Mouse (Mus musculus): Measurements from ENCODE around the gene Wdr59. TPM values are rescaled to one million over a fixed set of nuclear protein-coding genes. Genes with fewer than 3 reads are reported as not detected.

Gene Wdr59
- 10.3 and 18.8 TPM in 2 replicates for polyA plus RNA-seq (2012; rRNA removed; ENCODE audit: low replicate concordance)

DNA sequence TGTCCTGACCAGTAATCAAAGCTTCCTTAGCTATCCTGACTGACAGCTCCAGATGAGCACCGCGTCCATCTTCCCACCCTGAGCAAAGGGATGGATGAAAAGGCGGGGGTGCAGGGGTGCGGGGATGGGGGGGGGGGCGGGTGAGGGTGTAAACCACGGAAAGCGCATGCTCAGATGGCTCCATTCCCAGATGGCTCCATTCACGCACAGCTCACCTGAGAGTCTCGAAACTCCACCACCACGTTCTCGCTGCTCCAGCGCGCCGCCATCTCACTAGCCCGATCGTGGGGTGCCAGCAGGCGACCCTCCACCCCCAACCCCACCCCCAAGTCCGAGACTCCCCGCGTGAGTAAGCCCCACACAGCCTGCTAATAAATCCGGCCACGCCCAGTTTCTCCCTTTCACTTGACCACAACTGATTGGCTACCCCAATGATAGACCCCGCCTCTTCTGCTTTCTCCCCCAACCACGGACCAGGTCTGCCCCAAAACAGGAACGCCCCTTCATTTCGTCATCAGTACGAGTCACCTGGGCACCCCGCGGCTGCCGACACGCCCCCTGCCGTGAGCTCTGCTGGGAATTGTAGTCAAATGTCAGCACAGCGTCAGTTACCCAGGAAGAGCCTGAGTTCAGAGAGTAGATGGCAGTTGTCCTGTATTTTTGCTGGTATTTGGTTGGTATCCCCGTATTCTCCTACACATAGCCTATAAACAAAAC is at the start of gene Wdr59:
Gene Wdr59 (minus strand): TSS at position 380 of the 717 bp plus-strand sequence.

DNA sequence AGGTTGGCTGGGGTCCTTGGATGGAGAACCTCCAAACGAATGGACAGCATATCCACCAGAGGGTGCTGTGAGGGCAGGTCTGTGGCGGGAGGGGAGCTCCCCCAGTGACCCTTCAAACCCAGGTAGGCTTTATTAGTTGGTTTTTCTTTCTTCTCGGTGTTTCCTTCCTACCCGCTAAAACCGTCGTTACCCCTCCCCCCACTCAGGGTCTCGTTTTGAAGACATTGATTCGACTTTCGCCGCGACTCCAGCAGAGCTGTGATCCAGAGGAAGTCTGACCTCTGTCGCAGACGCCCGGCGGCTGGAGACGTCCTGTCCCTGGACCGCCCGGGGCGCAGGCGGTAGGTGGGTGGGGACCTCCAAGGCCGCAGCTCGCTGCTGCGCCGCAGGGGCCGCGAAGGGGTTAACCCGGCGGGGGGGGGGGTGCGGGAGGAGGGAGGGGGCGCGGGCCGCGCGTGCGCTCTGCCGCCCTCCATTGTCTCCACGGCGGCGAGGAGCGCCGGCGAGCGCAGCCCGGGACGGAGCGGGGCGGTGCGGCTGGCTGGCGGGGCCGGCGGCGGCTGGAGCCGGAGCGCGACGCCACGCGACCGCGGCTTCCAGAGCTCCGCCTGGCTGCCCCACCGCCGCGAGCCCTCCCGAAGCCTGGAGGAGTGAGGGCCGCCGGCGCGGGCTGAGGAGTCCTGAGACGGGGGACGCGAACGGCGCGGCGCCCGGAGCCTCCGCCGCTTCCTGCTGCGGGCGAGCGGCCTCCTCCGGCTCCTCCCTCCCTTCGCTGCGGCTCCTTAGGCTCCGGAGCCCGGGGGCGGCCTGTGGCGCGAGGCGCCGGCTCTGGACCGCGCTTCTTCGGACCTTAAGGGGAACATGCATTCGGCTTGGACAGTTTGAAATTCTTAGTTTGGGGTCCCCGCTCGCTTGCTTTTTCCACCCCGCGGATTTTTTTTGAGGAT is 14.4 kb upstream of the Wdr59 start, which contains the start of gene Znrf1:
Gene Znrf1 (plus strand): TSS at position 67 of the 947 bp plus-strand sequence.

Other genes starting within 250 kb of the Wdr59 start
- 10.7 and 22.7 TPM in 2 replicates for gene Rfwd3, start 221.9 kb downstream of the Wdr59 start, polyA plus RNA-seq (2012; rRNA removed; ENCODE audit: low replicate concordance)
- 3.1 and 4.5 TPM in 2 replicates for gene Mlkl, start 183.9 kb downstream of the Wdr59 start, polyA plus RNA-seq (2012; rRNA removed; ENCODE audit: low replicate concordance)
- gene Fa2h, start 128.3 kb downstream of the Wdr59 start, polyA plus RNA-seq (2012; rRNA removed; ENCODE audit: low replicate concordance) = 0.37 and 0.77 TPM in 2 replicates
- gene Znrf1, start 14.0 kb upstream of the Wdr59 start, polyA plus RNA-seq (2012; rRNA removed; ENCODE audit: low replicate concordance) = 50.8 and 86.7 TPM in 2 replicates
- gene Ldhd, start 108.3 kb upstream of the Wdr59 start, polyA plus RNA-seq (2012; rRNA removed; ENCODE audit: low replicate concordance) = 36.3 and 61.5 TPM in 2 replicates
- gene Zfp1, start 121.3 kb upstream of the Wdr59 start, polyA plus RNA-seq (2012; rRNA removed; ENCODE audit: low replicate concordance) = 5.7 and 9.5 TPM in 2 replicates
- 1.9 and 2.5 TPM in 2 replicates for gene Ctrb1, start 168.9 kb upstream of the Wdr59 start, polyA plus RNA-seq (2012; rRNA removed; ENCODE audit: low replicate concordance)
- gene Bcar1, start 221.7 kb upstream of the Wdr59 start, polyA plus RNA-seq (2012; rRNA removed; ENCODE audit: low replicate concordance) = 55.0 and 62.7 TPM in 2 replicates